Mouse (Mus musculus) kidney, adult 2 months (tissue): ENCODE data around the gene Wwox. TPM values are rescaled to one million over a fixed set of nuclear protein-coding genes. Genes with fewer than 3 reads are reported as not detected.

ENCODE experiments used
- DNase-seq: peaks from one replicate; pipeline ENCODE4 v3.0.0; 2021
- H3K27ac ChIP-seq: fragments of 200-500 bp; 2 replicates; pipeline ENCODE4 v1.5.1; 2012; ENCODE audit warnings: low read depth, low read length, control low read depth, inconsistent platforms; ENCODE audit not compliant: insufficient read depth
- H3K27me3 ChIP-seq: fragments of 200-500 bp; replicated peaks from 2 replicates; pipeline ENCODE4 v1.6.1; 2012; ENCODE audit warnings: mild to moderate bottlenecking, moderate library complexity, low read length, inconsistent platforms; ENCODE audit not compliant: control insufficient read depth, insufficient read depth
- H3K36me3 ChIP-seq: fragments of 200-500 bp; 2 replicates; pipeline ENCODE4 v1.6.1; 2012; ENCODE audit warnings: mild to moderate bottlenecking, moderate library complexity, low read length, inconsistent platforms; ENCODE audit not compliant: control insufficient read depth, insufficient read depth
- H3K4me1 ChIP-seq: fragments of 200-500 bp; 2 replicates; pipeline ENCODE4 v1.6.1; 2011; ENCODE audit warnings: low read length; ENCODE audit not compliant: control insufficient read depth, insufficient read depth
- H3K4me3 ChIP-seq: fragments of 200-500 bp; 2 replicates; pipeline ENCODE4 v1.5.1; 2011; ENCODE audit warnings: mild to moderate bottlenecking, low read depth, low read length, control low read depth; ENCODE audit not compliant: insufficient read depth
- CTCF ChIP-seq: fragments of 200-500 bp; conservative IDR thresholded peaks from 2 replicates; pipeline ENCODE4 v1.5.1; 2011; ENCODE audit warnings: low read depth, mild to moderate bottlenecking, control low read depth, low read length, moderate library complexity, mixed read lengths; ENCODE audit not compliant: insufficient read depth, insufficient read length
- POLR2A ChIP-seq: fragments of 200-500 bp; IDR thresholded peaks from one replicate; pipeline ENCODE4 v1.6.1; 2011; ENCODE audit warnings: low read depth, low read length, control low read depth
- WGBS: fragments of 180-500 bp; shearing (Covaris S2); methylation state at CpG from one replicate; pipeline ENCODE4 v1.1.7; 2018; 5-methylcytosine and 5-hydroxymethylcytosine counted together
- polyA plus RNA-seq: library from polyadenylated mRNA; depleted of rRNA; stranded (reverse); fragments of >200 nt; gene quantifications from 2 replicates; pipeline ENCODE4 v1.2.3, GENCODE M21; 2012

Gene Wwox
- polyA plus RNA-seq, 1 experiment = 15.3 TPM

GRCm38 (mm10) chr8:115186121-115186811 is 746.8 kb downstream of the Wwox start:
- TF ChIP-seq POLR2A (no peak), CTCF (no peak)
- Histone ChIP-seq H3K27ac (peak overlapping the region; percentile 91), H3K4me1 (peaks cover 9% of the 10 kb centered on the region; the same call in 1 of the 2 replicates), H3K36me3 (no peaks in the 10 kb centered on the region), H3K27me3 (no peaks in the 10 kb centered on the region), H3K4me3 (no peak overlapping the region)
- whole genome bisulfite sequencing = 51% methylated on average over 13 of the region's 13 CpGs
- peak; percentile 74 for DNase-seq

- DNase-seq = peak; percentile 78
- TF ChIP-seq CTCF = no peak
- TF ChIP-seq POLR2A = no peak
- Histone ChIP-seq H3K4me1 (peaks cover 9% of the 10 kb centered on the region; the same call in 1 of the 2 replicates), H3K27ac (no peak overlapping the region), H3K36me3 (no peaks in the 10 kb centered on the region), H3K27me3 (no peaks in the 10 kb centered on the region), H3K4me3 (no peak overlapping the region)
- 11% methylated on average over 2 of the region's 2 CpGs for WGBS
Observed at GRCm38 (mm10) chr8:115186882-115187281, 747.4 kb downstream of the Wwox start.

GRCm38 (mm10) chr8:115188446-115188845 is 749.0 kb downstream of the Wwox start:
- WGBS = 90% methylated on average over 4 of the region's 4 CpGs
- Histone ChIP-seq H3K4me3 (no peak overlapping the region), H3K27me3 (no peaks in the 10 kb centered on the region), H3K36me3 (no peaks in the 10 kb centered on the region), H3K4me1 (peaks cover 12% of the 10 kb centered on the region; the same call in 1 of the 2 replicates), H3K27ac (no peak overlapping the region)
- TF ChIP-seq CTCF (no peak), POLR2A (no peak)
- no peak for DNase-seq

- Histone ChIP-seq H3K27ac (no peak overlapping the region), H3K4me3 (no peak overlapping the region), H3K4me1 (peaks cover 15% of the 10 kb centered on the region; the same call in 1 of the 2 replicates), H3K36me3 (no peaks in the 10 kb centered on the region), H3K27me3 (no peaks in the 10 kb centered on the region)
- no peak for TF ChIP-seq CTCF
- no peak for TF ChIP-seq POLR2A
- DNase-seq = no peak
- 65% methylated on average over 11 of the region's 11 CpGs for WGBS
Observed at GRCm38 (mm10) chr8:115189836-115190235, 750.4 kb downstream of the Wwox start.

GRCm38 (mm10) chr8:115193767-115194166 is 754.3 kb downstream of the Wwox start:
- peaks cover 6% of the 10 kb centered on the region; the same call in 1 of the 2 replicates for H3K4me1 ChIP-seq
- H3K36me3 ChIP-seq = no peaks in the 10 kb centered on the region
- no peaks in the 10 kb centered on the region for H3K27me3 ChIP-seq
- DNase-seq = peak; percentile 28
- H3K27ac ChIP-seq = no peak overlapping the region
- TF ChIP-seq CTCF (no peak), POLR2A (no peak)
- WGBS = 81% methylated on average over 2 of the region's 2 CpGs
- no peak overlapping the region for H3K4me3 ChIP-seq

- no peak for DNase-seq
- 92% methylated on average over 10 of the region's 10 CpGs for WGBS
- H3K27ac ChIP-seq = no peak overlapping the region
- H3K4me3 ChIP-seq = no peak overlapping the region
- no peaks in the 10 kb centered on the region for H3K27me3 ChIP-seq
- no peaks in the 10 kb centered on the region for H3K36me3 ChIP-seq
- peaks cover 6% of the 10 kb centered on the region; the same call in 1 of the 2 replicates for H3K4me1 ChIP-seq
- no peak for TF ChIP-seq POLR2A
- TF ChIP-seq CTCF = no peak
Observed at GRCm38 (mm10) chr8:115195334-115195733, 755.9 kb downstream of the Wwox start.

GRCm38 (mm10) chr8:115196859-115197258 is 757.4 kb downstream of the Wwox start:
- no peak for DNase-seq
- Histone ChIP-seq H3K4me3 (no peak overlapping the region), H3K27me3 (no peaks in the 10 kb centered on the region), H3K4me1 (peaks cover 6% of the 10 kb centered on the region; the same call in 1 of the 2 replicates), H3K36me3 (no peaks in the 10 kb centered on the region), H3K27ac (no peak overlapping the region)
- WGBS = 71% methylated on average over 2 of the region's 2 CpGs
- no peak for TF ChIP-seq CTCF
- no peak for TF ChIP-seq POLR2A
